Mouse (Mus musculus): ENCODE measurements at regions not wholly inside any gene's neighbourhood (a gene's known extent, or its start where the extent isn't known, plus 50 kb on each side); places are given as distances from the start of the nearest gene placed in this dataset.

GRCm38 (mm10) chr17:81797827-81798376 is 59.7 kb upstream of the Slc8a1 start:
- Histone ChIP-seq H3K4me3 (ENCODE audit: low read depth, low read length) (no peak overlapping the region), H3K27ac (ENCODE audit: low read depth, low read length) (no peak overlapping the region), H3K9me3 (ENCODE audit: control insufficient read depth, low read length) (no peaks in the 10 kb centered on the region), H3K9ac (ENCODE audit: low read depth, low read length) (no peak overlapping the region), H3K27me3 (ENCODE audit: control insufficient read depth, insufficient read depth, low read length) (no peaks in the 10 kb centered on the region), H3K36me3 (ENCODE audit: control insufficient read depth, insufficient read depth, low read length) (no peaks in the 10 kb centered on the region), H3K4me2 (replicated peaks; ENCODE audit: low read depth, low read length) (no peak overlapping the region), H3K4me1 (replicated peaks; ENCODE audit: control insufficient read depth, insufficient read depth, low read length) (no peaks in the 10 kb centered on the region)
- ATAC-seq (ENCODE audit: low FRiP score), result no peak
- 83% methylated on average over 6 of the region's 6 CpGs for WGBS
- DNase-seq (ENCODE audit: low spot score), result no peak

- Histone ChIP-seq H3K4me2 (replicated peaks; ENCODE audit: low read depth, low read length) (no peak overlapping the region), H3K4me1 (replicated peaks; ENCODE audit: control insufficient read depth, insufficient read depth, low read length) (no peaks in the 10 kb centered on the region), H3K27me3 (ENCODE audit: control insufficient read depth, insufficient read depth, low read length) (no peaks in the 10 kb centered on the region), H3K36me3 (ENCODE audit: control insufficient read depth, insufficient read depth, low read length) (no peaks in the 10 kb centered on the region), H3K9me3 (ENCODE audit: control insufficient read depth, low read length) (no peaks in the 10 kb centered on the region), H3K4me3 (ENCODE audit: low read depth, low read length) (no peak overlapping the region), H3K9ac (ENCODE audit: low read depth, low read length) (no peak overlapping the region), H3K27ac (ENCODE audit: low read depth, low read length) (no peak overlapping the region)
- DNase-seq (ENCODE audit: low spot score) (no peak), ATAC-seq (ENCODE audit: low FRiP score) (no peak)
- 91% methylated on average over 3 of the region's 3 CpGs for WGBS
Measured at GRCm38 (mm10) chr17:81788781-81789180, 50.6 kb upstream of the Slc8a1 start.
